Mouse (Mus musculus): ENCODE data around the gene Ncoa6.

The Ncoa6 gene

DNA sequence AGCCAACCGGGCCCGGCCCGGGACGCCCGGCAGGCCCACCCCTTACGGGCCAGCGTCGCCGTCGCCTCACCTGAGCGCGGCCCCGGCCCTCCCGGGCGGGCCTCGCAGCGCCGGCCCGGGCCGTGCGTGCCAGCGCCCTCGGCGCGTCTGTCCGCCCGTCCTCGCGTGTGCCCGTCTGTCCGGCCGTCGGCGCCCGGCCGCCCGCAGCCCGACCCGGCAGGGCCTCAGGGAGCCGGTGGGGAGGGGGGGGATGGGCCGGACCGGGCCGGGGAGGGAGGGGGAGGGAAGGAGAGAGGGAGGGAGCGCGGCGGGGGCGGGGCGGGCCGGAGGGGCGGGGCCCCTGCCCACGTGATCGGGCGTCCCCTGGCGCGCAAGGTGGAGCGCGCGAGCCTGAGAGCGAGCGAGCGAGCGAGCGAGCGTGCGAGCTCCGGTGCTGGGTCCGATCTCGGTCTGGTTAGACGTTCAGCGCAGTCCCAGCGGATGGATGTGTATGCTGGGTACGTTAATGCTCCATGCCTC is at the start of gene Ncoa6:
TSS of gene Ncoa6 (minus strand) at position 325 of the 519 bp plus-strand sequence.
- TF ChIP-seq NANOG (IDR thresholded peaks at IDR 0.05; ENCODE audit: borderline replicate concordance, low read length) = no peak
- no peak for TF ChIP-seq POU5F1 (IDR thresholded peaks at IDR 0.05; ENCODE audit: borderline replicate concordance, low read length)
- TF ChIP-seq CTCF (conservative IDR thresholded peaks at IDR 0.05; ENCODE audit: low read length) = no peak
- peak within 1 kb of the TSS; percentile 83 for H3K4me3 ChIP-seq (replicated peaks; ENCODE audit: low read length)
- H3K9me3 ChIP-seq (ENCODE audit: low read length) = no peaks in the 10 kb centered on the region
- no peaks in the 10 kb centered on the region for H3K36me3 ChIP-seq (ENCODE audit: insufficient read depth, low read length)
- peaks cover 29% of the 10 kb centered on the region for H3K4me1 ChIP-seq (replicated peaks; ENCODE audit: low read depth, low read length)
- H3K27me3 ChIP-seq (ENCODE audit: insufficient read depth, low read length) = no peaks in the 10 kb centered on the region; the same call in 1 of the 2 replicates

DNA sequence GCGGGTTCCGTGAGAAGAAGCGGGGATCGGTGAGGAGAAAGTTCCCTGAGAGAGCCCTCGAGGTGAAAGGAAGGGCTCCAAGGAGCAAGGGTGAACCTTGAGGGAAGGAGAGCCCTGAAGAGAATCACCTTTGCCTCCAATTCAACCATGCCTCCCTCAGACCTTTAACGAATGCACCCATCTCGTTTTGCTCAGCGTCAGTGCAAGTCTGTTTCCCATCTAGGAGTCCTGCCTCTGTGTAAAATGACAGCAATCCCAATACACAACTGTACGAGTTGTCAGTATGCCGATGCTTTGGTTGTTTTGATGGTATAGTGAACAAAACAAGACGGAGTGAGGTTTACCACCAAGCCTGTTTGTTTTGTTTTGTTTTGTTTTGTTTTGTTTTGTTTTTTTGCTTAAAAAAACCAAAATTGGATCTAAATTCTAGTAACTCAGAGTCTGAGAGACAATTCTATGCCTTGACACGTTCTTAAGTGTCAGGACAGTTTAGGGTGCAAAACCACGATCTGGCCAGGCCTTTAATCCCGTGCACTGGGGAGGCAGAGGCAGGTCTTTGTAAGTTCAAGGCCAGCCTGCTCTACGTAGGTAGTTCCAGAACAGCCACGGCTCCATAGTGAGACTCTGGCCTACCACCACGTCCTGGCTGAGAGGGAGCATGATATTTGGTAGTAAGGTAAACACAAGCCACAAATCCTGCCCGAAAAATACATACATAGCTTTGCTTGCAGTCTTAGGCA is 45.0 kb upstream of the Ncoa6 start:
- peaks cover 27% of the 10 kb centered on the region for H3K4me1 ChIP-seq (replicated peaks; ENCODE audit: low read depth, low read length)
- TF ChIP-seq NANOG (IDR thresholded peaks at IDR 0.05; ENCODE audit: borderline replicate concordance, low read length) (no peak), CTCF (conservative IDR thresholded peaks at IDR 0.05; ENCODE audit: low read length) (no peak), POU5F1 (IDR thresholded peaks at IDR 0.05; ENCODE audit: borderline replicate concordance, low read length) (no peak)
- H3K36me3 ChIP-seq (ENCODE audit: insufficient read depth, low read length) = no peaks in the 10 kb centered on the region
- H3K9me3 ChIP-seq (ENCODE audit: low read length) = no peaks in the 10 kb centered on the region
- H3K4me3 ChIP-seq (replicated peaks; ENCODE audit: low read length) = peak overlapping the region; percentile 95
- peaks cover 28% of the 10 kb centered on the region for H3K27me3 ChIP-seq (ENCODE audit: insufficient read depth, low read length)

GRCm38 (mm10) chr2:155517455-155518423 is 44.0 kb upstream of the Ncoa6 start, which contains the start of the genes Acss2 and Ggt7:
Gene Acss2 (plus strand): TSS chr2:155517948.
Gene Ggt7 (minus strand): TSS chr2:155518237.
- peaks cover 27% of the 10 kb centered on the region for H3K4me1 ChIP-seq (replicated peaks; ENCODE audit: low read depth, low read length)
- TF ChIP-seq POU5F1 (IDR thresholded peaks at IDR 0.05; ENCODE audit: borderline replicate concordance, low read length) (no peak), CTCF (conservative IDR thresholded peaks at IDR 0.05; ENCODE audit: low read length) (peak; percentile 49), NANOG (IDR thresholded peaks at IDR 0.05; ENCODE audit: borderline replicate concordance, low read length) (no peak)
- H3K9me3 ChIP-seq (ENCODE audit: low read length) = no peaks in the 10 kb centered on the region
- peak within 1 kb of the TSS; percentile 95 for H3K4me3 ChIP-seq (replicated peaks; ENCODE audit: low read length)
- peaks cover 36% of the 10 kb centered on the region for H3K27me3 ChIP-seq (ENCODE audit: insufficient read depth, low read length)
- no peaks in the 10 kb centered on the region for H3K36me3 ChIP-seq (ENCODE audit: insufficient read depth, low read length)

DNA sequence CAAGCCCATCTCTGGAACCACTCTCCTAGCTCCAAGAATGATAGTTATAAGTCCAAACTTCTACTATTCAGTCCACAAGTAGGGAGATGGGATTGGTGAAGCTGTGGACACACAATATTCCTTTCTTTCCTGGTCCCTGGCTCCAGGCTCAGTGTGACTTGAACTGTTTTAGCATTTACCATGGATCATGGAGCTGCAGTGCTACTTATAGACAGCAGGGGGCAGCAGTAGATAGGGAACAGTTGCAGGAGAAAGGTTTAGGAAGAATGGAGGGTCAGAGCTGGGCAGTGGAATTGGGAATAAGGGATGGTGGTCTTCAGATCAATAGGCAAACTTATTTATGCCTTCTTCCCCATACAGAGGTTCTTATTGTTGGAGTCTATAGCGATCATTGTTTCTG is 42.2 kb upstream of the Ncoa6 start:
- no peaks in the 10 kb centered on the region for H3K36me3 ChIP-seq (ENCODE audit: insufficient read depth, low read length)
- H3K27me3 ChIP-seq (ENCODE audit: insufficient read depth, low read length) = peaks cover 36% of the 10 kb centered on the region
- TF ChIP-seq NANOG (IDR thresholded peaks at IDR 0.05; ENCODE audit: borderline replicate concordance, low read length) (no peak), CTCF (conservative IDR thresholded peaks at IDR 0.05; ENCODE audit: low read length) (peak; percentile 77)
- peaks cover 27% of the 10 kb centered on the region for H3K4me1 ChIP-seq (replicated peaks; ENCODE audit: low read depth, low read length)
- H3K9me3 ChIP-seq (ENCODE audit: low read length) = no peaks in the 10 kb centered on the region
- no peak overlapping the region for H3K4me3 ChIP-seq (replicated peaks; ENCODE audit: low read length)

DNA sequence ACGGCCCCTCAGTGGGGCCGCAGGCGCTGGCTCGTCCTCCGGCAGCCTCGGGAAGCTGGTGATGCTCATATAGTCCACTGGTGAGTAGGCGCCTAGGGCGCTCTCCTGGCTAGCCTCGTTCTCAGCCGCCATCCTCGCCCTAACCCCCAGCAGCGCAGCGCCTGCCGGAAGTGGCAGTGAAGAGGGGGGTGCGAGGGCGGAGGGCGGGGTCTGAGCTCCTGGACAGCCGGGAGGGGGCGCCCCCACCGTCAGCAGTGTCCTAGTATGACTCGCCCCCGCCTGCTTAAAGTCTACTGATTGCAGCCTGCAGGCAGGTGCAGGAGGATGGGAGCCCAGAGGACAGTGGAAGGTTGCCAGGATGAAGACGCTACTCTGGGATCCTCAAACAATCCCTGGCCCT is 41.0 kb upstream of the Ncoa6 start:
- Histone ChIP-seq H3K4me3 (replicated peaks; ENCODE audit: low read length) (peak overlapping the region; percentile 67), H3K27me3 (ENCODE audit: insufficient read depth, low read length) (peaks cover 36% of the 10 kb centered on the region), H3K4me1 (replicated peaks; ENCODE audit: low read depth, low read length) (peaks cover 28% of the 10 kb centered on the region), H3K9me3 (ENCODE audit: low read length) (no peaks in the 10 kb centered on the region), H3K36me3 (ENCODE audit: insufficient read depth, low read length) (no peaks in the 10 kb centered on the region)
- TF ChIP-seq CTCF (conservative IDR thresholded peaks at IDR 0.05; ENCODE audit: low read length) = 0 out of 2 replicates have a peak, but pooled peaks have one; percentile 6
- TF ChIP-seq POU5F1 (IDR thresholded peaks at IDR 0.05; ENCODE audit: borderline replicate concordance, low read length) = no peak

- no peak for TF ChIP-seq POU5F1 (IDR thresholded peaks at IDR 0.05; ENCODE audit: borderline replicate concordance, low read length)
- peaks cover 26% of the 10 kb centered on the region for H3K4me1 ChIP-seq (replicated peaks; ENCODE audit: low read depth, low read length)
- no peaks in the 10 kb centered on the region for H3K9me3 ChIP-seq (ENCODE audit: low read length)
- peaks cover 36% of the 10 kb centered on the region for H3K27me3 ChIP-seq (ENCODE audit: insufficient read depth, low read length)
- H3K4me3 ChIP-seq (replicated peaks; ENCODE audit: low read length) = no peak overlapping the region
- H3K36me3 ChIP-seq (ENCODE audit: insufficient read depth, low read length) = no peaks in the 10 kb centered on the region
These were observed 39.8 kb upstream of the Ncoa6 start for GRCm38 (mm10) chr2:155513543-155513942.

GRCm38 (mm10) chr2:155512479-155512878 is 38.8 kb upstream of the Ncoa6 start:
- Histone ChIP-seq H3K4me3 (replicated peaks; ENCODE audit: low read length) (no peak overlapping the region), H3K9me3 (ENCODE audit: low read length) (no peaks in the 10 kb centered on the region), H3K36me3 (ENCODE audit: insufficient read depth, low read length) (no peaks in the 10 kb centered on the region), H3K4me1 (replicated peaks; ENCODE audit: low read depth, low read length) (peaks cover 32% of the 10 kb centered on the region), H3K27me3 (ENCODE audit: insufficient read depth, low read length) (peaks cover 36% of the 10 kb centered on the region)
- TF ChIP-seq CTCF (conservative IDR thresholded peaks at IDR 0.05; ENCODE audit: low read length) (peak; percentile 63), POU5F1 (IDR thresholded peaks at IDR 0.05; ENCODE audit: borderline replicate concordance, low read length) (no peak), NANOG (IDR thresholded peaks at IDR 0.05; ENCODE audit: borderline replicate concordance, low read length) (no peak)

Data from E14TG2a.4 (cell line).